Mouse (Mus musculus) erythroblast, embryonic 14.5 days (primary cell): ENCODE data around the gene Def8.

Experiments used
- GATA1 ChIP-seq: IDR thresholded peaks from 2 replicates; pipeline ENCODE4 v1.6.1; 2012; ENCODE audit warnings: low read length, inconsistent platforms, mixed read lengths
- TAL1 ChIP-seq: IDR thresholded peaks from 3 replicates; pipeline ENCODE4 v1.6.1; 2012; ENCODE audit warnings: low read length, inconsistent platforms, mixed read lengths

DNA sequence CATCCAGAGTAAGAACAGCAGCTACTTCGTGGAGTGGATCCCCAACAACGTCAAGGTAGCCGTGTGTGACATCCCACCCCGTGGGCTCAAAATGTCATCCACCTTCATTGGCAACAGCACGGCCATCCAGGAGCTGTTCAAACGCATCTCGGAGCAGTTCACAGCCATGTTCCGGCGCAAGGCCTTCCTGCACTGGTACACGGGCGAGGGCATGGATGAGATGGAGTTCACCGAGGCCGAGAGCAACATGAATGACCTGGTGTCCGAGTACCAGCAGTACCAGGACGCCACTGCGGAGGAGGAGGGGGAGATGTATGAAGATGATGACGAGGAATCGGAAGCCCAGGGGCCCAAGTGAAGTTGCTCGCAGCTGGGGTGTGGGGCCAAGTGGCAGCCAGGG, 2.0 kb upstream of the Def8 start:
- TF ChIP-seq GATA1 (no peak), TAL1 (no peak)
